13 mouse cellular contexts compared by ENCODE assay signal in the genomic region with DNA sequence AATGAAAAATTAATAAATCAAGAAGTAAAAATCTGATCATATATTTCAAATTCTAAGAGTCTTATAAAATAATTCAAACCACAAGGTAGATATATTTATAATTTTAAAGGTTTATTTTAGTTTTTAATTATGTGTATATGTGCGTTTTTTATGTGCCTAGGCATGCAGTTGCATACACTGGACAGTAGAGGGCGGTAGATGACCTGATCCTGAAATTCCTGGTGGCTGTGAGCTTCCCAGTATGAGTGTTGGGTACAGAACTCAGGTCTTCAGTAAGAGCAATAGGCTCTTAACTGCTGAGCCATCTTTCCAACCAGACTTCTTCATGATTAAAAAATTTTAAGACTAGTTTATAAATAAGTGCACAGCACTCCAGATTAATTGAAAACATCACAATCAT.
DNase-seq lines count a peak whose midpoint lies in the region; ATAC-seq and TF ChIP-seq lines count a peak whose summit lies in the region.
"Had no signal": no experiment of that assay in that cellular context is flagged by ENCODE, and none has a peak within 500 bp of the region (broad histone marks: within the 10 kb centered on the region; RNA-seq: fewer than 3 reads in every experiment).

No protein-coding gene starts in this region.

- in situ Hi-C loops in ES-E14 (cut with MboI; ENCODE audit: low sequenced_read_pairs in 2 of 2, unreplicated experiment in 2 of 2) = no loop called here

- H3K27ac ChIP-seq in layer of hippocampus, adult 2 months = no peak overlapping the region
- no peak overlapping the region for H3K27ac ChIP-seq in ES-E14 (ENCODE audit: insufficient read depth, low read depth, low read length, poor library complexity, severe bottlenecking)
- H3K27ac ChIP-seq: forebrain, embryonic 13.5 days; hindbrain, embryonic 14.5 days; midbrain, embryonic 15.5 days had no signal

- no peak for ATAC-seq in megakaryocyte-erythroid progenitor cell, adult 5-6 weeks (replicated peaks; ENCODE audit: low FRiP score, low TSS enrichment, poor library complexity, severe bottlenecking)
- ATAC-seq: forebrain, embryonic 13.5 days; midbrain, embryonic 15.5 days had no signal

- peak; percentile 9 to 13 for DNase-seq in cerebellum, postnatal 14 days
- no peak for DNase-seq in cerebellum, postnatal 4 days (ENCODE audit: low spot score in 2 of 2)
- no peak for DNase-seq in layer of hippocampus, adult 2 months (ENCODE audit: low spot score in 2 of 2)
- no peak for DNase-seq in layer of hippocampus, adult 18-20 months (ENCODE audit: low spot score in 2 of 2)
- peak; percentile 25 for DNase-seq in ES-E14 (ENCODE audit: low read depth, low spot score)
- DNase-seq in induced T-regulatory cell, adult 2 months (ENCODE audit: low read depth) = peak; percentile 1
- no peak for DNase-seq in cerebellum, postnatal 36 days
- DNase-seq: cerebellum, adult 9-11 months; kidney, postnatal 4 days had no signal

- no peaks in the 10 kb centered on the region for H3K36me3 ChIP-seq in ES-E14 (ENCODE audit: control insufficient read depth, insufficient read depth, low read length, poor library complexity, severe bottlenecking)
- H3K36me3 ChIP-seq: midbrain, embryonic 15.5 days had no signal

- H3K9ac ChIP-seq in ES-E14 (ENCODE audit: insufficient read depth, low read depth, low read length, poor library complexity, severe bottlenecking) = no peak overlapping the region
- H3K9ac ChIP-seq: forebrain, embryonic 13.5 days; hindbrain, embryonic 14.5 days; midbrain, embryonic 15.5 days had no signal

- no peaks in the 10 kb centered on the region for H3K9me3 ChIP-seq in ES-E14 (ENCODE audit: control insufficient read depth, insufficient read depth, low read depth, low read length)
- H3K9me3 ChIP-seq: midbrain, embryonic 15.5 days had no signal

- H3K4me3 ChIP-seq in layer of hippocampus, adult 2 months = no peak overlapping the region
- no peak overlapping the region for H3K4me3 ChIP-seq in ES-E14 (ENCODE audit: insufficient read depth in 1 of 2, low read depth in 1 of 2, low read length in 2 of 2, poor library complexity in 1 of 2, severe bottlenecking in 1 of 2)
- H3K4me3 ChIP-seq: forebrain, embryonic 13.5 days; midbrain, embryonic 15.5 days had no signal

- TF ChIP-seq CTCF in layer of hippocampus, adult 2 months (conservative IDR thresholded peaks at IDR 0.05) = peak; percentile 85

- H3K4me1 ChIP-seq in ES-E14 (ENCODE audit: control insufficient read depth in 2 of 2, insufficient read depth in 2 of 2, low read length in 2 of 2, poor library complexity in 1 of 2) = no peaks in the 10 kb centered on the region
- H3K4me1 ChIP-seq: forebrain, embryonic 13.5 days; midbrain, embryonic 15.5 days had no signal

TF ChIP-seq in ES-E14, 5 proteins besides CTCF, POLR2A, EP300 and RAD21:
- peak; percentile 62 for TF ChIP-seq ZC3H11A (IDR thresholded peaks at IDR 0.05; ENCODE audit: borderline replicate concordance, low read depth, low read length)
- TF ChIP-seq ZNF384 (IDR thresholded peaks at IDR 0.05; ENCODE audit: low read depth, low read length) = 0 out of 2 replicates have a peak, but pooled peaks have one; percentile 36
- TF ChIP-seq CHD2 (IDR thresholded peaks at IDR 0.05; ENCODE audit: low read depth, low read length) = no peak
- TF ChIP-seq MAFK (IDR thresholded peaks at IDR 0.05; ENCODE audit: insufficient read depth, low read depth, low read length) = no peak

Comparison
In these comparisons a context has a peak if more than half of its experiments do, and no peak if none do; other contexts are left out.
1. DNase-seq: peak in cerebellum, postnatal 14 days (2 of 2), ES-E14 (single experiment) and induced T-regulatory cell, adult 2 months (single experiment); none in cerebellum, postnatal 4 days (0 of 2), layer of hippocampus, adult 2 months (0 of 2), layer of hippocampus, adult 18-20 months (0 of 2) and cerebellum, postnatal 36 days (0 of 2).